Mouse (Mus musculus) limb, embryonic 11.5 days (tissue): ENCODE measurements around the gene Cerk. TPM values are rescaled to one million over a fixed set of nuclear protein-coding genes. Genes with fewer than 3 reads are reported as not detected.

ENCODE experiments used
- ATAC-seq: fragments of 200-750 bp; cut with Nextera tagmentation; 2 replicates; pipeline ENCODE4 v1.8.0; 2017; ENCODE audit warnings: low read depth; ENCODE audit not compliant: insufficient number of reproducible peaks, low FRiP score, low TSS enrichment
- DNase-seq: peaks from one replicate; pipeline ENCODE4 v3.0.0-alpha.2; 2015; ENCODE audit warnings: low spot score
- H3K27ac ChIP-seq: fragments of 300-500 bp; sonication (generic); replicated peaks from 2 replicates; pipeline ENCODE4 v1.5.1; 2014; ENCODE audit warnings: low read depth, mild to moderate bottlenecking, low read length
- H3K27me3 ChIP-seq: fragments of 300-500 bp; sonication (generic); 2 replicates; pipeline ENCODE4 v1.6.1; 2014; ENCODE audit warnings: mild to moderate bottlenecking, low read length, mixed read lengths; ENCODE audit not compliant: control insufficient read depth, insufficient read depth
- H3K36me3 ChIP-seq: fragments of 300-500 bp; sonication (generic); 2 replicates; pipeline ENCODE4 v1.6.1; 2014; ENCODE audit warnings: mild to moderate bottlenecking, low read length, moderate library complexity, mixed read lengths; ENCODE audit not compliant: control insufficient read depth, insufficient read depth
- H3K4me1 ChIP-seq: fragments of 300-500 bp; sonication (generic); 2 replicates; pipeline ENCODE4 v1.6.1; 2014; ENCODE audit warnings: low read length, mixed read lengths; ENCODE audit not compliant: control insufficient read depth, insufficient read depth
- H3K4me2 ChIP-seq: fragments of 300-500 bp; sonication (generic); 2 replicates; pipeline ENCODE4 v1.6.1; 2014; ENCODE audit warnings: low read depth, mild to moderate bottlenecking, moderate library complexity; ENCODE audit not compliant: severe bottlenecking
- H3K4me3 ChIP-seq: fragments of 300-500 bp; sonication (generic); 2 replicates; pipeline ENCODE4 v1.5.1; 2014; ENCODE audit warnings: low read depth, low read length
- H3K9ac ChIP-seq: fragments of 300-500 bp; sonication (generic); 2 replicates; pipeline ENCODE4 v1.6.1; 2014; ENCODE audit warnings: mild to moderate bottlenecking, low read length
- H3K9me3 ChIP-seq: fragments of 300-500 bp; sonication (generic); 2 replicates; pipeline ENCODE4 v1.6.1; 2016; ENCODE audit warnings: low read length; ENCODE audit not compliant: control insufficient read depth
- WGBS: fragments of 180-500 bp; shearing (Covaris S2); extraction: QIAGEN DNeasy Blood & Tissue Kit; methylation state at CpG from one replicate; pipeline ENCODE4 v1.1.7; 2014; 5-methylcytosine and 5-hydroxymethylcytosine counted together
- polyA plus RNA-seq: library from polyadenylated mRNA; unstranded; fragments of >200 nt; fragmentation: Nextera tagmentation; extraction: Ambion mirVana; gene quantifications from 2 replicates; pipeline ENCODE4 v1.2.1, GENCODE M21; 2014

Gene Cerk
- polyA plus RNA-seq, 1 experiment from 2014 or later, result 15.6 TPM

GRCm38 (mm10) chr15:86116421-86116820, 69.5 kb downstream of the Cerk start:
- Histone ChIP-seq H3K27ac (no peak overlapping the region), H3K36me3 (no peaks in the 10 kb centered on the region; the same call in 1 of the 2 replicates), H3K4me3 (no peak overlapping the region), H3K4me1 (peaks cover 16% of the 10 kb centered on the region; the same call in 1 of the 2 replicates), H3K4me2 (no peak overlapping the region), H3K27me3 (no peaks in the 10 kb centered on the region), H3K9ac (0 out of 2 replicates have a peak overlapping the region, but pooled peaks have one; percentile 12), H3K9me3 (no peaks in the 10 kb centered on the region)
- 56% methylated on average over 5 of the region's 5 CpGs for WGBS
- ATAC-seq (no peak), DNase-seq (no peak)

- WGBS, result 4% methylated on average over 9 of the region's 9 CpGs
- no peak overlapping the region for H3K4me3 ChIP-seq
- ATAC-seq (no peak), DNase-seq (no peak)
- peak overlapping the region; percentile 3 for H3K4me2 ChIP-seq
- H3K4me1 ChIP-seq, result peaks cover 16% of the 10 kb centered on the region; the same call in 1 of the 2 replicates
- no peaks in the 10 kb centered on the region for H3K36me3 ChIP-seq
- H3K9ac ChIP-seq, result no peak overlapping the region
- no peak overlapping the region for H3K27ac ChIP-seq
- no peaks in the 10 kb centered on the region for H3K27me3 ChIP-seq
- no peaks in the 10 kb centered on the region for H3K9me3 ChIP-seq
Measured at GRCm38 (mm10) chr15:86113342-86113710, 72.6 kb downstream of the Cerk start.

- no peak for ATAC-seq
- Histone ChIP-seq H3K9ac (no peak overlapping the region), H3K9me3 (no peaks in the 10 kb centered on the region), H3K4me1 (peaks cover 16% of the 10 kb centered on the region; the same call in 1 of the 2 replicates), H3K27me3 (no peaks in the 10 kb centered on the region), H3K4me3 (no peak overlapping the region), H3K36me3 (no peaks in the 10 kb centered on the region), H3K4me2 (peak overlapping the region; percentile 3; the same call in 1 of the 2 replicates), H3K27ac (no peak overlapping the region)
- peak; percentile 38 for DNase-seq
- WGBS, result 3% methylated on average over 10 of the region's 10 CpGs
Measured at GRCm38 (mm10) chr15:86112707-86113341, 73.1 kb downstream of the Cerk start.

- no peak overlapping the region for H3K9ac ChIP-seq
- H3K9me3 ChIP-seq, result no peaks in the 10 kb centered on the region
- peaks cover 13% of the 10 kb centered on the region; the same call in 1 of the 2 replicates for H3K4me1 ChIP-seq
- H3K27ac ChIP-seq, result no peak overlapping the region
- H3K27me3 ChIP-seq, result no peaks in the 10 kb centered on the region
- H3K36me3 ChIP-seq, result no peaks in the 10 kb centered on the region
- 86% methylated on average over 10 of the region's 10 CpGs for WGBS
- DNase-seq (no peak), ATAC-seq (no peak)
- H3K4me3 ChIP-seq, result no peak overlapping the region
- no peak overlapping the region for H3K4me2 ChIP-seq
Measured at GRCm38 (mm10) chr15:86110361-86111103, 75.4 kb downstream of the Cerk start.

GRCm38 (mm10) chr15:86109650-86110211, 76.2 kb downstream of the Cerk start:
- H3K27ac ChIP-seq, result no peak overlapping the region
- WGBS, result 87% methylated on average over 8 of the region's 8 CpGs
- no peak overlapping the region for H3K4me3 ChIP-seq
- H3K27me3 ChIP-seq, result no peaks in the 10 kb centered on the region
- peaks cover 13% of the 10 kb centered on the region; the same call in 1 of the 2 replicates for H3K4me1 ChIP-seq
- no peaks in the 10 kb centered on the region for H3K36me3 ChIP-seq
- H3K4me2 ChIP-seq, result no peak overlapping the region
- H3K9ac ChIP-seq, result no peak overlapping the region
- ATAC-seq, result no peak
- no peaks in the 10 kb centered on the region for H3K9me3 ChIP-seq
- DNase-seq, result no peak

- Histone ChIP-seq H3K4me2 (no peak overlapping the region), H3K36me3 (no peaks in the 10 kb centered on the region), H3K27me3 (no peaks in the 10 kb centered on the region), H3K27ac (no peak overlapping the region), H3K9ac (no peak overlapping the region), H3K9me3 (no peaks in the 10 kb centered on the region), H3K4me1 (peaks cover 13% of the 10 kb centered on the region; the same call in 1 of the 2 replicates), H3K4me3 (no peak overlapping the region)
- 83% methylated on average over 7 of the region's 7 CpGs for WGBS
- DNase-seq, result no peak
- ATAC-seq, result no peak
Measured at GRCm38 (mm10) chr15:86109245-86109644, 76.7 kb downstream of the Cerk start.

- Histone ChIP-seq H3K36me3 (no peaks in the 10 kb centered on the region), H3K9ac (no peak overlapping the region), H3K9me3 (no peaks in the 10 kb centered on the region), H3K27ac (no peak overlapping the region), H3K4me2 (no peak overlapping the region), H3K27me3 (no peaks in the 10 kb centered on the region), H3K4me1 (peaks cover 5% of the 10 kb centered on the region), H3K4me3 (no peak overlapping the region)
- DNase-seq (no peak), ATAC-seq (no peak)
- WGBS, result 87% methylated on average over 11 of the region's 11 CpGs
Measured at GRCm38 (mm10) chr15:86107831-86108471, 78.0 kb downstream of the Cerk start.

- no peak for ATAC-seq
- Histone ChIP-seq H3K36me3 (no peaks in the 10 kb centered on the region), H3K27ac (no peak overlapping the region), H3K27me3 (no peaks in the 10 kb centered on the region), H3K4me1 (no peaks in the 10 kb centered on the region; the same call in 1 of the 2 replicates), H3K9me3 (no peaks in the 10 kb centered on the region), H3K9ac (no peak overlapping the region), H3K4me2 (no peak overlapping the region), H3K4me3 (no peak overlapping the region)
- no peak for DNase-seq
- 91% methylated on average over 6 of the region's 6 CpGs for WGBS
Measured at GRCm38 (mm10) chr15:86105751-86106150, 80.2 kb downstream of the Cerk start.
